Mouse (Mus musculus) hindbrain, postnatal 0 days (tissue): ENCODE results near the gene Crybb2. TPM values are rescaled to one million over a fixed set of nuclear protein-coding genes. Genes with fewer than 3 reads are reported as not detected.

Experiments
- ATAC-seq: fragments of 200-750 bp; cut with Nextera tagmentation; 2 replicates; pipeline ENCODE4 v1.8.0; 2017; ENCODE audit warnings: mild to moderate bottlenecking, moderate TSS enrichment, moderate library complexity
- DNase-seq: peaks from one replicate; pipeline ENCODE4 v3.0.0-alpha.2; 2015; ENCODE audit warnings: low spot score
- H3K27ac ChIP-seq: fragments of 300-500 bp; sonication (generic); 2 replicates; pipeline ENCODE4 v1.5.1; 2014; ENCODE audit warnings: mild to moderate bottlenecking
- H3K27me3 ChIP-seq: fragments of 300-500 bp; sonication (generic); 2 replicates; pipeline ENCODE4 v1.6.1; 2014; ENCODE audit warnings: low read length, mixed read lengths; ENCODE audit not compliant: insufficient read depth
- H3K36me3 ChIP-seq: fragments of 300-500 bp; sonication (generic); 2 replicates; pipeline ENCODE4 v1.6.1; 2014; ENCODE audit warnings: low read length, mixed read lengths; ENCODE audit not compliant: insufficient read depth
- H3K4me1 ChIP-seq: fragments of 300-500 bp; sonication (generic); 2 replicates; pipeline ENCODE4 v1.6.1; 2014; ENCODE audit warnings: antibody characterized with exemption, low read length, mixed read lengths; ENCODE audit not compliant: insufficient read depth
- H3K4me2 ChIP-seq: fragments of 300-500 bp; sonication (generic); 2 replicates; pipeline ENCODE4 v1.6.1; 2014; ENCODE audit warnings: low read depth, mild to moderate bottlenecking, low read length, moderate library complexity, mixed read lengths
- H3K4me3 ChIP-seq: fragments of 300-500 bp; sonication (generic); 2 replicates; pipeline ENCODE4 v1.5.1; 2014; ENCODE audit warnings: low read length
- H3K9ac ChIP-seq: fragments of 300-500 bp; sonication (generic); replicated peaks from 2 replicates; pipeline ENCODE4 v1.6.1; 2014; ENCODE audit warnings: mild to moderate bottlenecking, low read length, moderate library complexity, mixed read lengths
- H3K9me3 ChIP-seq: fragments of 300-500 bp; sonication (generic); 2 replicates; pipeline ENCODE4 v1.6.1; 2016; ENCODE audit warnings: low read length, mixed read lengths
- CTCF ChIP-seq: IDR thresholded peaks from 2 replicates; pipeline ENCODE4 v1.5.1; 2016; ENCODE audit warnings: antibody characterized with exemption, control low read depth, low read depth
- WGBS: fragments of 180-500 bp; shearing (Covaris S2); extraction: QIAGEN DNeasy Blood & Tissue Kit; methylation state at CpG from one replicate; pipeline ENCODE4 v1.1.7; 2014; 5-methylcytosine and 5-hydroxymethylcytosine counted together
- polyA plus RNA-seq: library from polyadenylated mRNA; unstranded; fragments of >200 nt; fragmentation: Nextera tagmentation; extraction: Ambion mirVana; gene quantifications from 2 replicates; pipeline ENCODE4 v1.2.1, GENCODE M21; 2015
- total RNA-seq: library from RNA; depleted of rRNA; stranded (reverse); fragments of >200 nt; gene quantifications from 2 replicates; pipeline ENCODE4 v1.2.3, GENCODE M21; 2014

The Crybb2 gene
- total and polyA plus RNA-seq, 2 experiments from 2014 or later, result not detected

DNA sequence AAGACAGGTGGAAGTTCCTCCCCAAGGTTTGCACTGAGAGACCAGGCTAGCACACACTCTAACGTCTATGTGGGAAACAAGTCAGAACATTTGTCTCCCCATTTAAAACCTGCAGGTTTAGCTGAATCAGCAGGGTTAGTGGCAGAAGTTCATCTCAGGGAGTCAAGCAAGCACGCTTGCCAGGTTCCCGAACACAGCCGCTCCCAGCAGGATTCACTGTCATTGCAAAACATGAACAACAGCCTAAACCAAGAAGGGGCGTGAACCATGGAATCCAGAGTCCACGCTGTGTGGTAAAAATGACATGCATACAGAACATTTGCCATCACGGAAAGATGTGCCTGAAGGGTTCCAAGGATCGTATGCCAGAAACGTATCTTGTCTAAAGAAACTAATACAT is 35.1 kb upstream of the Crybb2 start:
- no peak for ATAC-seq
- TF ChIP-seq CTCF, result no peak
- WGBS, result 66% methylated on average over 9 of the region's 9 CpGs

DNA sequence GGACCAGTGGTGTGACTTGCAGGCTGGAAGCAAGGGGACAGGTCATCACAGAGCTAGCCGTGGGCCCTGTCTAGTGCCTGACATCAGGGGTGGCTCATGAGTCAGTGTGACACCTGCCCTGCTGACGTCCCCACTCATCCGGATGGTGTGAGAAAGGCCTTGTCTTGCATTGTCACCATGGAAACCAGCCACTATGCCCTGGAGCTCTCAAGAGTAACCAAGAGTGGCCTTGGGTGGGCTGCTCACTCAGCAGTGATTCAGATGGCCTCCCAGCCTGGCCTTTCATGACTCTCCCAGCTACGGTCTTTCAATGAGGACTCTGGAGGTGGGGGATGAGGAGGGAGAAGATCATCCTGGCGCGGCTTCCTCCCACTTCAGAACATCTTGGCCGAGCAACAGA is 32.5 kb upstream of the Crybb2 start:
- DNase-seq (peak; percentile 49), ATAC-seq (peak; percentile 62)
- Histone ChIP-seq H3K36me3 (peaks cover 1% of the 10 kb centered on the region; the same call in 1 of the 2 replicates), H3K4me3 (no peak overlapping the region), H3K27ac (no peak overlapping the region), H3K4me2 (no peak overlapping the region), H3K27me3 (no peaks in the 10 kb centered on the region), H3K4me1 (no peaks in the 10 kb centered on the region; the same call in 1 of the 2 replicates), H3K9ac (no peak overlapping the region), H3K9me3 (no peaks in the 10 kb centered on the region)
- WGBS, result 23% methylated on average over 7 of the region's 7 CpGs
- no peak for TF ChIP-seq CTCF

More for the DNA sequence above, 35.1 kb upstream of the Crybb2 start:
- no peak overlapping the region for H3K27ac ChIP-seq
- H3K27me3 ChIP-seq, result no peaks in the 10 kb centered on the region
- no peak overlapping the region for H3K4me3 ChIP-seq
- no peak overlapping the region for H3K9ac ChIP-seq
- H3K36me3 ChIP-seq, result no peaks in the 10 kb centered on the region
- no peaks in the 10 kb centered on the region; the same call in 1 of the 2 replicates for H3K4me1 ChIP-seq
- DNase-seq, result no peak
- H3K4me2 ChIP-seq, result no peak overlapping the region
- H3K9me3 ChIP-seq, result no peaks in the 10 kb centered on the region

DNA sequence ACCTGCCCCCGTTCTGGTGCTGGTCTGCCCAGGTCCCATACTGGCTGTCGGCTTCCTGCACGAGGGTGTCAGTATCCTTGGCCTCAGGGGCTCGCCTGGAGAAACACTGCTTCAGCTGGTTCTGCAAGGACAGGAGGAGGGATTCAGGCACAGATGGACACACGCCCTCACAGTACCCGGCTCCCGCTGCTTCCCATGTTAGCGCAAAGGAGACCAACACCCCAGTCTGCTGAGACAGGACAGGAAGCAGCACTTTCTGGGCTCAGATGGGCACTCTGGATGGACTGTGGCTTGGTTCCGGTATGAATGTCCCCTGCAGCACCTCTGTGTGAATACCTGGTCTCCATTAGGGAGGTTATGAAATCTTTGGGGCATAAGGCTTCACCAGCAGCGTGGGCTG is 31.5 kb upstream of the Crybb2 start:
- H3K4me1 ChIP-seq, result no peaks in the 10 kb centered on the region; the same call in 1 of the 2 replicates
- no peak overlapping the region for H3K27ac ChIP-seq
- no peak overlapping the region for H3K4me3 ChIP-seq
- TF ChIP-seq CTCF, result no peak
- WGBS, result 85% methylated on average over 10 of the region's 10 CpGs
- no peak overlapping the region for H3K4me2 ChIP-seq
- peaks cover 9% of the 10 kb centered on the region; the same call in 1 of the 2 replicates for H3K36me3 ChIP-seq
- H3K27me3 ChIP-seq, result no peaks in the 10 kb centered on the region
- no peak for DNase-seq
- H3K9ac ChIP-seq, result no peak overlapping the region
- no peak for ATAC-seq
- H3K9me3 ChIP-seq, result no peaks in the 10 kb centered on the region

DNA sequence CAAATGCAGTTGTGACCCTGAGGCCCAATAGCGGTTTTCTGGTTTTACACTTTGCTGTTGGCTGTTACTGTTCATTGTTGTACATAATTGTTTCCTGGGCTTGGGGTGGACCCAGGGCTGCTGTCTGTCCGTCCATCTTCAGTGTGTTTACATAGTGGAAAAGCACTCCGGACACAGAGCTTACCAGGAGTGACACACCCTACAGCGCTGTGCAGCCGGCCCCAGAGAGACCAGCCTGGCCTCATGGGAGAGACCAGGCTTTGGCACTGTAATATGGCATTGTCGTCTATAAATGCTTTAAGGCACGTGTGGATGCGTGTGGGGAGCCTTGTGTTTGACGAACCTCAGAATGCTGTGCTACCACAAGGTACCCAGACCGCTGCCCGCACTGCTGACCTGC is 30.5 kb upstream of the Crybb2 start:
- DNase-seq (no peak), ATAC-seq (no peak)
- WGBS, result 86% methylated on average over 11 of the region's 11 CpGs

DNA sequence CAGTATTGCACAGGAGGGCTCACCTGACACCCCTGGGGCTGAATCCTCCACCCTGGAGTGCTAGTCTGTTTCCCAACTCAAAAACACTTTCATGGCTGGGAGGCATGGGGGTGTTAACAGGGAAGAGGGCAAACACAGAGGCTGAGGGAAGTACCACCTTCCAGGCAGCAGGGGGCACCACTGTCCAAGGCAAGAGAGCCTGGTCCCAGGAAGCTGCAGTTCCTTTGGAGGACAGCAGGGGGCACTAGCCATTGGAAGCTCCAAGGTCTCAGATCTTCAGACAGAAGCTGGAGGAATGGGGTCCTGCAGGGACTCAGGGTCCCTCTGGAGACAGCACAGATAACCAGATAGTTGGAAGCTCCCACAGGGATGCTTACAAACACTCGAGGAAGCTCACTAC is 29.6 kb upstream of the Crybb2 start:
- Histone ChIP-seq H3K36me3 (peaks cover 9% of the 10 kb centered on the region; the same call in 1 of the 2 replicates), H3K9ac (no peak overlapping the region), H3K27me3 (no peaks in the 10 kb centered on the region), H3K27ac (no peak overlapping the region), H3K4me2 (no peak overlapping the region), H3K4me3 (no peak overlapping the region), H3K4me1 (no peaks in the 10 kb centered on the region; the same call in 1 of the 2 replicates), H3K9me3 (no peaks in the 10 kb centered on the region)
- DNase-seq (peak; percentile 94), ATAC-seq (peak; percentile 75)
- WGBS, result 44% methylated on average over 1 of the region's 1 CpGs
- peak; percentile 100 for TF ChIP-seq CTCF

More for the DNA sequence above, 30.5 kb upstream of the Crybb2 start:
- no peak overlapping the region for H3K4me2 ChIP-seq
- H3K36me3 ChIP-seq, result peaks cover 9% of the 10 kb centered on the region; the same call in 1 of the 2 replicates
- H3K9ac ChIP-seq, result no peak overlapping the region
- H3K4me1 ChIP-seq, result no peaks in the 10 kb centered on the region; the same call in 1 of the 2 replicates
- H3K9me3 ChIP-seq, result no peaks in the 10 kb centered on the region
- H3K4me3 ChIP-seq, result no peak overlapping the region
- no peak overlapping the region for H3K27ac ChIP-seq
- TF ChIP-seq CTCF, result no peak
- H3K27me3 ChIP-seq, result no peaks in the 10 kb centered on the region

DNA sequence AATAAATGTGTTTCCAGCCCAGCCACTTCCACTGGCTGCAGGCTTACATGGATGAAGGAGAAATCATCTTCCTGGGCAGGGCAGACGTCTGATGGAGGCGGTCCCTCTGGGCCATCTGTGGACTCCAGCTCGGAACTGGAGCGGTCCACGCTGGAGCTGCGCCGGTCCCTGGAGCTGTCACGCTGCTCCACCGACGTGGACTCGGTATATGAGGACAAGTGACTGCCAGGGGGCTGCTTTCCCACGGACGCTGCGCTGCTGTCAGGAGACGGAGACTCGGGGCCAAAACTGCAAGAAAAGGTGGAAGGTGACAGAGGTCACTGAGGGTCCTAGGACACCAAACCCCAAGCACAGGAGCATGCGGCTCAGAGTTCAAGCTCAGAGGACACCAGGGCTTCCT is 27.6 kb upstream of the Crybb2 start:
- 87% methylated on average over 17 of the region's 17 CpGs for WGBS
- Histone ChIP-seq H3K36me3 (peaks cover 9% of the 10 kb centered on the region; the same call in 1 of the 2 replicates), H3K9me3 (no peaks in the 10 kb centered on the region), H3K27me3 (no peaks in the 10 kb centered on the region), H3K27ac (no peak overlapping the region), H3K4me3 (no peak overlapping the region), H3K9ac (no peak overlapping the region), H3K4me2 (no peak overlapping the region), H3K4me1 (no peaks in the 10 kb centered on the region; the same call in 1 of the 2 replicates)
- DNase-seq (no peak), ATAC-seq (no peak)
- TF ChIP-seq CTCF, result no peak

DNA sequence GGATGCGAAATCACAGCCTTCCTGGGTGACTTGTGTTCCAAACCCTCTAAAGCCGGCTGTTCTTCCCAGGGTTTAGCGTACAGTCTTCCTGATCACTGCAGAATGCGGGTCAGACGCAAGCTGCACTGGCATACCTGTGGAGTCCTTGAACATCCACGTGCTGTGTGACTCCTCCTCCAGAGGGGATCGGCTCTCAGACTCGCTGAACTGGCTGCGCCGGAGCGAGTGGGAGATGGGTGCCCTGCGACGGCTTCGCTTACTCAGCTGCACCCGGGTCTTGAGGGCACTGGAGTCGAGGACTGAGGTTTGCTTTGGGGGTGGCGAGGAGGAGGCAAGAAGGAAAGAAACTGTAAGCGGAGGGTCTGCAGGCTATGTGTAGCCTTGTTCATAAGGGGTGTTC is 25.5 kb upstream of the Crybb2 start:
- Histone ChIP-seq H3K4me3 (no peak overlapping the region), H3K4me1 (no peaks in the 10 kb centered on the region), H3K27me3 (no peaks in the 10 kb centered on the region), H3K27ac (no peak overlapping the region), H3K4me2 (no peak overlapping the region), H3K9me3 (no peaks in the 10 kb centered on the region), H3K36me3 (peaks cover 9% of the 10 kb centered on the region; the same call in 1 of the 2 replicates), H3K9ac (no peak overlapping the region)
- WGBS, result 92% methylated on average over 18 of the region's 18 CpGs
- TF ChIP-seq CTCF, result no peak
- ATAC-seq (no peak), DNase-seq (no peak)
